Mouse (Mus musculus): Measurements from ENCODE around the gene Phospho2. TPM values are rescaled to one million over a fixed set of nuclear protein-coding genes. Genes with fewer than 3 reads are reported as not detected.

Gene Phospho2
- total RNA-seq, 2 experiments from 2014 or later: 27.7 to 28.4 TPM

GRCm38 (mm10) chr2:69822361-69823128 is 33.1 kb downstream of the Phospho2 start:
- peak; percentile 41 to 44 for DNase-seq (ENCODE audit: low spot score in 2 of 2)

GRCm38 (mm10) chr2:69823129-69823677 is 33.8 kb downstream of the Phospho2 start:
- DNase-seq (ENCODE audit: low spot score in 2 of 2): peak; percentile 39 to 43

- no peak for DNase-seq (ENCODE audit: low spot score in 2 of 2)
Measured at GRCm38 (mm10) chr2:69825898-69826297, 36.5 kb downstream of the Phospho2 start.

GRCm38 (mm10) chr2:69826380-69826779 is 37.0 kb downstream of the Phospho2 start:
- no peak for DNase-seq (ENCODE audit: low spot score in 2 of 2)

GRCm38 (mm10) chr2:69828031-69828430 is 38.6 kb downstream of the Phospho2 start:
- no peak for DNase-seq (ENCODE audit: low spot score in 2 of 2)

GRCm38 (mm10) chr2:69829680-69830079 is 40.3 kb downstream of the Phospho2 start:
- no peak for DNase-seq (ENCODE audit: low spot score in 2 of 2)

GRCm38 (mm10) chr2:69830116-69830515 is 40.7 kb downstream of the Phospho2 start:
- DNase-seq (ENCODE audit: low spot score in 2 of 2): no peak

- DNase-seq (ENCODE audit: low spot score in 2 of 2): no peak
Measured at GRCm38 (mm10) chr2:69837244-69837967, 48.0 kb downstream of the Phospho2 start.

- DNase-seq (ENCODE audit: low spot score in 2 of 2): no peak
Measured at GRCm38 (mm10) chr2:69837996-69838395, 48.6 kb downstream of the Phospho2 start.

- no peak for DNase-seq (ENCODE audit: low spot score in 2 of 2)
Measured at GRCm38 (mm10) chr2:69838707-69839106, 49.3 kb downstream of the Phospho2 start.

- no peak for DNase-seq (ENCODE audit: low spot score in 2 of 2)
Measured at GRCm38 (mm10) chr2:69840261-69840660, 50.8 kb downstream of the Phospho2 start.

- no peak for DNase-seq (ENCODE audit: low spot score in 2 of 2)
Measured at GRCm38 (mm10) chr2:69849215-69849614, 59.8 kb downstream of the Phospho2 start.

Other genes with a start within 250 kb of the Phospho2 start
- gene Lrp2, start 203.6 kb upstream of the Phospho2 start, total RNA-seq (2021): 1 to 10 TPM in 1 of 2 experiments, under 1 TPM in 1; 0.45 to 1.2 TPM
- gene Bbs5, start 142.5 kb upstream of the Phospho2 start, total RNA-seq (2021): 1 to 10 TPM; 6.5 to 9.2 TPM
- gene Klhl41, start 119.5 kb upstream of the Phospho2 start, total RNA-seq (2021): 1 to 10 TPM in 1 of 2 experiments, under 1 TPM in 1; 0.40 to 1.0 TPM
- 10 to 100 TPM; 20.8 to 22.3 TPM for gene Fastkd1, start 76.1 kb upstream of the Phospho2 start, total RNA-seq (2021)
- 10 to 100 TPM; 61.5 to 65.5 TPM for gene Ppig, start 67.1 kb upstream of the Phospho2 start, total RNA-seq (2021)
- 1 to 10 TPM; 1.1 to 1.3 TPM for gene Ccdc173, start within 50 bp of the Phospho2 start, total RNA-seq (2021)
- gene Klhl23, start 32.3 kb downstream of the Phospho2 start, total RNA-seq (2021): 1 to 10 TPM; 5.9 to 6.0 TPM
- gene Ssb, start 71.9 kb downstream of the Phospho2 start, total RNA-seq (2021): 100 to 1,000 TPM; 137 to 172 TPM
- gene Mettl5, start 96.0 kb downstream of the Phospho2 start, total RNA-seq (2021): 10 to 100 TPM; 15.7 to 17.3 TPM
- gene Ubr3, start 107.6 kb downstream of the Phospho2 start, total RNA-seq (2021): 10 to 100 TPM; 66.6 to 85.9 TPM
- gene Myo3b, start 249.5 kb downstream of the Phospho2 start, total RNA-seq (2021): not detected